Mouse (Mus musculus): ENCODE results near the gene Olfr1284. TPM values are rescaled to one million over a fixed set of nuclear protein-coding genes. Genes with fewer than 3 reads are reported as not detected.

Gene Olfr1284
- not detected for polyA plus RNA-seq (2014; fragmentation: Illumina TruSeq; extraction: RNeasy Lipid Tissue Mini Kit (QIAGEN cat#74804); ENCODE audit: low replicate concordance)

GRCm38 (mm10) chr2:111375222-111375621 is at the start of gene Olfr1284:
Gene Olfr1284, plus strand, starts transcription at chr2:111375522.

GRCm38 (mm10) chr2:111326220-111326619 is 49.1 kb upstream of the Olfr1284 start, which contains the start of gene Olfr1281:
Gene Olfr1281, plus strand, starts transcription at chr2:111326520.

GRCm38 (mm10) chr2:111335976-111336375 is 39.3 kb upstream of the Olfr1284 start, which contains the start of gene Olfr1282:
Gene Olfr1282, minus strand, starts transcription at chr2:111336076.

GRCm38 (mm10) chr2:111366490-111366889 is 8.8 kb upstream of the Olfr1284 start, which contains the start of gene Olfr1283:
Gene Olfr1283, plus strand, starts transcription at chr2:111366790.

GRCm38 (mm10) chr2:111422931-111423330 is 47.6 kb downstream of the Olfr1284 start, which contains the start of gene Olfr1286:
Gene Olfr1286, minus strand, starts transcription at chr2:111423115.

Other genes starting within 250 kb of the Olfr1284 start
- not detected for gene Gm15130, start 222.6 kb upstream of the Olfr1284 start, polyA plus RNA-seq (2014; fragmentation: Illumina TruSeq; extraction: RNeasy Lipid Tissue Mini Kit (QIAGEN cat#74804); ENCODE audit: low replicate concordance)
- not detected for gene 4930430A15Rik, start 145.9 kb upstream of the Olfr1284 start, polyA plus RNA-seq (2014; fragmentation: Illumina TruSeq; extraction: RNeasy Lipid Tissue Mini Kit (QIAGEN cat#74804); ENCODE audit: low replicate concordance)
- not detected for gene Olfr1275, start 140.2 kb upstream of the Olfr1284 start, polyA plus RNA-seq (2014; fragmentation: Illumina TruSeq; extraction: RNeasy Lipid Tissue Mini Kit (QIAGEN cat#74804); ENCODE audit: low replicate concordance)
- gene Olfr1276, start 121.0 kb upstream of the Olfr1284 start, polyA plus RNA-seq (2014; fragmentation: Illumina TruSeq; extraction: RNeasy Lipid Tissue Mini Kit (QIAGEN cat#74804); ENCODE audit: low replicate concordance), result not detected
- gene Olfr1277, start 101.4 kb upstream of the Olfr1284 start, polyA plus RNA-seq (2014; fragmentation: Illumina TruSeq; extraction: RNeasy Lipid Tissue Mini Kit (QIAGEN cat#74804); ENCODE audit: low replicate concordance), result not detected
- not detected for gene Olfr1278, start 85.4 kb upstream of the Olfr1284 start, polyA plus RNA-seq (2014; fragmentation: Illumina TruSeq; extraction: RNeasy Lipid Tissue Mini Kit (QIAGEN cat#74804); ENCODE audit: low replicate concordance)
- not detected for gene Olfr1279, start 74.9 kb upstream of the Olfr1284 start, polyA plus RNA-seq (2014; fragmentation: Illumina TruSeq; extraction: RNeasy Lipid Tissue Mini Kit (QIAGEN cat#74804); ENCODE audit: low replicate concordance)
- gene Olfr1280, start 61.5 kb upstream of the Olfr1284 start, polyA plus RNA-seq (2014; fragmentation: Illumina TruSeq; extraction: RNeasy Lipid Tissue Mini Kit (QIAGEN cat#74804); ENCODE audit: low replicate concordance), result not detected
- gene Olfr1281, start 49.0 kb upstream of the Olfr1284 start, polyA plus RNA-seq (2014; fragmentation: Illumina TruSeq; extraction: RNeasy Lipid Tissue Mini Kit (QIAGEN cat#74804); ENCODE audit: low replicate concordance), result not detected
- not detected for gene Olfr1282, start 39.4 kb upstream of the Olfr1284 start, polyA plus RNA-seq (2014; fragmentation: Illumina TruSeq; extraction: RNeasy Lipid Tissue Mini Kit (QIAGEN cat#74804); ENCODE audit: low replicate concordance)
- gene Olfr1283, start 8.7 kb upstream of the Olfr1284 start, polyA plus RNA-seq (2014; fragmentation: Illumina TruSeq; extraction: RNeasy Lipid Tissue Mini Kit (QIAGEN cat#74804); ENCODE audit: low replicate concordance), result not detected
- gene Olfr1286, start 47.6 kb downstream of the Olfr1284 start, polyA plus RNA-seq (2014; fragmentation: Illumina TruSeq; extraction: RNeasy Lipid Tissue Mini Kit (QIAGEN cat#74804); ENCODE audit: low replicate concordance), result not detected
- gene Olfr1287, start 73.6 kb downstream of the Olfr1284 start, polyA plus RNA-seq (2014; fragmentation: Illumina TruSeq; extraction: RNeasy Lipid Tissue Mini Kit (QIAGEN cat#74804); ENCODE audit: low replicate concordance), result not detected
- not detected for gene Olfr1288, start 98.6 kb downstream of the Olfr1284 start, polyA plus RNA-seq (2014; fragmentation: Illumina TruSeq; extraction: RNeasy Lipid Tissue Mini Kit (QIAGEN cat#74804); ENCODE audit: low replicate concordance)
- gene Olfr1289, start 105.3 kb downstream of the Olfr1284 start, polyA plus RNA-seq (2014; fragmentation: Illumina TruSeq; extraction: RNeasy Lipid Tissue Mini Kit (QIAGEN cat#74804); ENCODE audit: low replicate concordance), result not detected
- gene Olfr1290, start 118.3 kb downstream of the Olfr1284 start, polyA plus RNA-seq (2014; fragmentation: Illumina TruSeq; extraction: RNeasy Lipid Tissue Mini Kit (QIAGEN cat#74804); ENCODE audit: low replicate concordance), result not detected
- not detected for gene Olfr1291-ps1, start 121.7 kb downstream of the Olfr1284 start, polyA plus RNA-seq (2014; fragmentation: Illumina TruSeq; extraction: RNeasy Lipid Tissue Mini Kit (QIAGEN cat#74804); ENCODE audit: low replicate concordance)
- gene Olfr1293-ps, start 149.7 kb downstream of the Olfr1284 start, polyA plus RNA-seq (2014; fragmentation: Illumina TruSeq; extraction: RNeasy Lipid Tissue Mini Kit (QIAGEN cat#74804); ENCODE audit: low replicate concordance), result not detected
- not detected for gene Olfr1294, start 164.8 kb downstream of the Olfr1284 start, polyA plus RNA-seq (2014; fragmentation: Illumina TruSeq; extraction: RNeasy Lipid Tissue Mini Kit (QIAGEN cat#74804); ENCODE audit: low replicate concordance)
- not detected for gene Olfr1295, start 194.2 kb downstream of the Olfr1284 start, polyA plus RNA-seq (2014; fragmentation: Illumina TruSeq; extraction: RNeasy Lipid Tissue Mini Kit (QIAGEN cat#74804); ENCODE audit: low replicate concordance)

All from small intestine, adult 10 weeks (tissue).